Mouse (Mus musculus): Measurements from ENCODE around the gene Plekho2.
A peak's percentile ranks its signal among the peaks of the same experiment; 100 is the strongest.

The Plekho2 gene

DNA sequence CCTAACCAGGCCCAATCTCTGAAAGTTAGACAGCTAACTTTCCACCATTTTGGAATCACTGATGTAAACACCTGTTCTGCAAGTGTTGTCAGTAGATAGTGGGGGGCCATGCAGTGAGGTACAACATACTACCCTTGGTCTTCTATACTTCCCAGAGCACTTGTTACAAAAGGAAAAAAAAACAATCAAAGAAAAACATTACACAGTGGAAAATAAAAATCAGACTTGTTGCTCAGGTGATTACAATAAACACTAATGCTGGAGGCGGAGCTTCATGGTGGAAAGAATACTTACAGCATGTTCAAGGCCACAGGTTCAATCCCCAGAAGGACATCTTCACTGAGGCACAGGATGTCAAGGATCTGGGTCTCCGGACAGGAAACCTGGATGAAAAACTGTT lies 27.1 kb downstream of the Plekho2 start:
- no peak for DNase-seq

DNA sequence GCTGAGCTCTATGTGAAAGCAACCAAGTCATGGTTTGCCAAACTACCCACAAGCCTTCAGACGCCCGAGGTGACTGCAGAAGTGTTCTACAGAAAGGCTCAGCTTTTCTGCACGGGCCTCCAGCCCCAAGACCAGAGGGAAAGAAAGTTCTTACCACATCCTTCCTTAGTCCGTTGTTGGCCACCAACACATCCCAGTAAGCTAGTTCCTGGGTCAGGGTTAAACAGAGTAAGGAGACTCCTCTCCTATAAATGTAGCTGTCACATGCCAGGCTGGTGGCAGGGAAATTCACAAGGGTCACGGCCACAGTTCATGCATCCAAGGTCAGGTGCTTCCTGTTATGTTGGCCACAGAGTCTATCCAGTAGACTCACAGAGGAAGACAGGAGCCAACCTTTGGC lies 27.7 kb downstream of the Plekho2 start:
- DNase-seq, result no peak

DNA sequence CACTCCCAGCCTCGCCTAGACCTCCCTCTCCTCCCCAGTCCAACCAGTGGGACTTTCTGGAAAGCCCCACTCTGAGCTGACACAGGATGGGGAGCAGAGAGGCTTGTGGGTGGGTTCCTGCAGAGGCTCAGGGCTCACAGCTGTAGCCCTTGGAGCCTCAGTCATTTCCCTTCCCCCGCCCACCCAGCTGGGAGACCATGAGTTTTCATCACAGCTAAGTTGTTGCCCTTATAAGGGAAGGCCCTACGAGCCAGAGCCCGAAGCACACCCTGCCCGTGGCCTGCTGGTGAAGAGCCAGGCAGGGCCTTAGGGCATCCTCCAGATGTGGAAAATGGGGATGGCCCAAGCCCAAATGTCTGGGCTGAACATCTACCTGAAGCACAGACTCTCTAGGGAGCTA lies 28.8 kb downstream of the Plekho2 start:
- no peak for DNase-seq

DNA sequence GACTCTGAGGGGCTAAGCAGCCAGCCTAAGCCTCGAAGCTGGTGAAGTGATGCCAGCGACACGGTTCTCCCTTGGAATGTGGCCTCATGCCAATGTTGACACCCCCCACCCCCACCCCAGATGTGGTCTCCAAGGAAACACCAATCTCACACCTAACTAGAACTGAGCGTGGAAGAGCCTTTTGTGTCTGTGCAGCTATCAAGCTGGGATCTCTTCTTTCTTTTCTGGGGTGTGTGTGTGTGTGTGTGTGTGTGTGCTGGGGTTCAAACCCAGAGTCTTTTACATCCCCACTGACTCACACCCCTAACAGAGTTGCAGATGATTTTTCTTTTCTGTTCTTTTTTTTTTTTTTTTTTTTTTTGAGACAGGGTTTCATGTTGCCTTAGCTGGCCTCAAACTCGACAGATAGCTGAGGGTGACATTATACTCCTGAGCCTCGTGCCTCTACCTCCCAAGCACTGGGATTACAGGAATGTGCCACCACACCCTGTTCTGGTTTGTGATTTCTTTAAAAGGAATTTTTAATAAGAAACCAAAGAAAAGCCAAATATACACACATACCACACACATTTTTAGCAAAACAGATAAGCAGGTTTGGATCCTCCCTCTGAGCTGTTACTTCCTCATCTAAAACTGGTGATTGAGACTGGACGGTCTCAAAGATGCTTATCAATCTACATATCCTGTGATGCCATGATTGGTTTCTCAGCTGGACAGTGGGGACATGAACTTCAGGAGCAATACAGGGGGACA lies 29.6 kb downstream of the Plekho2 start:
- DNase-seq, result no peak

DNA sequence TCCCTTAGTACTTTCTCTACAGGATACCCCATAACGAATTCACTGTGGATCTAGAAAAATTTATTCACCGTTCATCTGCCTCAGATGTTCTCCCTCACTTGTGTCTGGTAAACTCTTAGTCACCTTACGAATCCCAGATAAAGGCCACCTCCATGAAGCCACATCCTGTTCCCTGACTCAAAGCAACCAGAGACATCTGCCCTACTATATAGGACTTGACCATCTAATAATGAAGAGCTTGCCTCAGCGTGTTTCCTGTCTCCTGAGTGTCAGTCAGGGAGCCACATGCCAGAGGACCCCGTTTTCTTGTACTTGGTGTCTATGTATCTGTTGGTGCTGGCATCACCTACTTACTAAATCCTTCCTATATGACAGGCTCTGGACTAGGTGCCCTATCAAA lies 30.2 kb downstream of the Plekho2 start:
- no peak for DNase-seq

DNA sequence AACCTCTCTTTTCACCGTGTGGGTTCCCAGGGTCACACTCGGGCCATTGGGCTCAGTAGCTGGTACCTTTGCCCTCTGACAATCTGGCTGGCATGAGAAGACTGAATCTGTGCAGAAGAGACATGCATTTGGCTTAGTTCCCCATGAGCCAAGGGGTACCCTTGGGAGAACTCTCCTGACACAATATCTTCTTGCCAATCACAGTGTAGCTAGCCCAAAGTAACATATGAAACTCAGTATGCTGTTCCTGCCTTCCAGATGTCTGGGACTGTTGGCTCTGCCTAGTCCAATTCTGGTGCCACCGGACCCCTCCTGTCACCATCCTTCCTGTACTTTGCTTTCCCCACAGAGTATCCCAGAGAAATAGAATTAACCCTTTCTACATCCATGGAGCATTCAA lies 30.7 kb downstream of the Plekho2 start:
- no peak for DNase-seq

DNA sequence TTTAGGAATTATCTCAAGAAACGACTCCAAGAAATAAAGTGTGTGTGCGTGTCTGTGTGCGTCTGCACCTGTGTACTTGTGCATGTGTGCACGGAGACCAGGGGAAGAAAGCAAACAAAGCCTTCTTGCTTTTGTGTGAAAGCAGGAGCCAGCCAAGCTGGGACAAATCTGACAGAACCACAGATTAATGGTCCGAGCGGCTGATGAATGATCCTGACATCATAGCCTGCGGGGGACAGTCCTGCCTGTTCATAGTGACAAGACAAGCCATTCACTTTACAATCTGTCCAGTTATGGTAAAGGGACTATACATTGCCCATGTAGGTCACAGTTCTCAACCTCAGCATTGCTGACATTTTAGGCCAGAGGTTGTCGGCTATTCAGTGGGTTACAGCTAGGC lies 31.5 kb downstream of the Plekho2 start:
- no peak for DNase-seq

DNA sequence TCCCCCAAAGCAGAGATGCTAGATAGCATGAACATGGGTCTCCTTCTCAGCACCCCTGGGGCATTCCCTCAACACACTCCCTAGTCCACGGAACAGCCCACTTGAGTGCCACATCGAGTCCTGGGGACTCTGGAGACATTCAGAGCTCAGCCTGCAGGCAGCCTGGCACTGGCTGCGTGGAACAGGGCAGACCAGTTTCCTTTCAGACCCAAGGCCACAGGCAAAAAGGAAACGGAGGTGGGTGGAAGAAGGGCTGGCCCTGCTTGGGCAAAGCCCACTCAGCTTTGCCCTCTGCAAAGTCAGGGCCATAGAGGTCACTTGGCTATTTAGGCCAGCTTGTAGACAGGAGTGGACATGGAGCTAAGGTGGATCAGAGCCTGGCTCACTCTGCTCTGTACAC lies 32.0 kb downstream of the Plekho2 start:
- DNase-seq, result no peak

DNA sequence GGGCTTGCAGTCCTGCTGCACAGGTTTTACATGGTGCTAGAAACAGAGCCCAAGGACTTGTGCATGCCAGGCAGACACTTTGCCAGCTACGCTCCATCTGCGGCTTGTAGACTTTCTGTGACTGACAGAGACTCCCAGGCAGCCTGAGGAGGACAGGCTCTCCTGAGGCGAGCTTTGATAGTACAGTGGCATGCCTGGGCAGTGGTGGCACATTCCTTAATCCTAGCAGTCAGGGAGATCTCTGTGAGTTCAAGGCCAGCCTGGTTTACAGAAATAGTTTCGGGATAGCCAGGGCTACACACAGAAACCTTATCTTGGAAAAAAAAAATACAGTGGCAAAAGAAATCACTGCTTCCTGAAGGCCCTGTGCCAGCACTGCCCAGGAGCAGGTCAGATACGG lies 32.7 kb downstream of the Plekho2 start:
- DNase-seq, result no peak

DNA sequence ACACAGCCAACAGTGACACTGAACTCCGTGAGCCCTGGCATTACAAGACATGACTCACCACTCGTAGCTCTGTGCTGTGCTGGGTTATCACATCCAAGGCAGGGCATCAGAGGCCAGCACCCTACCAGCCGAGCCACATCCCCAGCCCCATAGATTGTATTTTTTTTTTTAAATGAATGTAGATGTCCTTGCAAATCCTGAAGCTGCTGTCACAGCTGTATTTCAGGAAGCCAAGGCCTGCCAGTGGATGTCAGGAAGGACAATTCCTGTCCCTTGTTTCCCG lies 33.5 kb downstream of the Plekho2 start:
- no peak for DNase-seq

DNA sequence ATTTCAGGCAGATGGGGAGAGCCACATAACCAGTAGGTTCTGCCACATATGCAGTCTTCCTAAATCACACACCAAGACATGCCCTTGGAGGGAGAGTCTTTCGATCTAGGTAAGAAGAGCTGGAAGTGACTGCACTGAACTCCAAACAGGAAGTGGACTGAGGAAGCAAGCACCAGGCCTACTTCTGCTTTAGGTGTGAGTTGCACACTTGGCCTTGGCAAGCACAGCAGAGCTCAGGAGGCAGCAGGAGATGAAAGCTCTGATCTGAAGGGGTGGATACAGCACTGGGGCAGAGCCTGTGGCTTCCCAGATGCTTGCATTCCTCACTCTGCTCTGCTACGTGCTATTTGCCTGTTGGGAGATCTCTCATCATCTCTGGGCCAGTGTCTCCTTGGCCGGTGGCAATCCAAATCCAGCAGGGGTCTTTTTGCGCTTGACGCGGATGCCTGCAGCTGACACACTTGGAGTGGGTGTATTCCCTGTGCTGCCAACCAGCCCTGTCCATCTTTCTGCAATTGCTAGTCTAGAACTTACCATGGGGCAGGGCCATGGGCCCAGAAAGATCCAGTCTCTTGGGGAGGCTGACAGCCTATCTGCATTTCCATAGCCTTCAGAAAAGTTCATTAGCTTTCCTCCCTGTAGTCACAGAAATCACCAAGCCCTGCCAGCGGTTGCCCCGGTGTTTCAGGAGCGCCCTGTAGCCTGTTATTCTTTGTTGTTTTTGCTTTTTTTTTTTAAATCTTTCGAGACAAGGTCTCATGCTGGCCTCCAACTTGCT lies 34.0 kb downstream of the Plekho2 start:
- DNase-seq, result no peak

DNA sequence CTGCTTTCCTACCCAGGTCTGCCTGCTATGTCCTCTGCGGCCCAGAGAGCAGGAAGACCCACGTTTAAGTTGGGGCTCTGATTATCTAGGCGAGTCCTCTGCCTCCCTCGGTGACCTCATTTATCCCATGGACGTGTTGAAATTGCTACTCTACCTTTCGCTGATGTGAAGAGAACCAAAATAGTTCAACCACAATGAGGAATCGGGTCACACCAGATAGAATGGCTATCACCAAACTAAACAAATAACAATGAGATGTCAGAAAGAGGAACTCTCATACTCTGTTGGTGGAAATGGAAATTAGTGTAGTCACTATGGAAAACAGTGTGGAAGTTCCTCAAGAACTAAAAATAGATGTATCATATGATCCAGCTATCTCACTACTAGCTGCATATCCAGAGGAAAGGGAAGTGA lies 37.7 kb downstream of the Plekho2 start:
- no peak for DNase-seq

DNA sequence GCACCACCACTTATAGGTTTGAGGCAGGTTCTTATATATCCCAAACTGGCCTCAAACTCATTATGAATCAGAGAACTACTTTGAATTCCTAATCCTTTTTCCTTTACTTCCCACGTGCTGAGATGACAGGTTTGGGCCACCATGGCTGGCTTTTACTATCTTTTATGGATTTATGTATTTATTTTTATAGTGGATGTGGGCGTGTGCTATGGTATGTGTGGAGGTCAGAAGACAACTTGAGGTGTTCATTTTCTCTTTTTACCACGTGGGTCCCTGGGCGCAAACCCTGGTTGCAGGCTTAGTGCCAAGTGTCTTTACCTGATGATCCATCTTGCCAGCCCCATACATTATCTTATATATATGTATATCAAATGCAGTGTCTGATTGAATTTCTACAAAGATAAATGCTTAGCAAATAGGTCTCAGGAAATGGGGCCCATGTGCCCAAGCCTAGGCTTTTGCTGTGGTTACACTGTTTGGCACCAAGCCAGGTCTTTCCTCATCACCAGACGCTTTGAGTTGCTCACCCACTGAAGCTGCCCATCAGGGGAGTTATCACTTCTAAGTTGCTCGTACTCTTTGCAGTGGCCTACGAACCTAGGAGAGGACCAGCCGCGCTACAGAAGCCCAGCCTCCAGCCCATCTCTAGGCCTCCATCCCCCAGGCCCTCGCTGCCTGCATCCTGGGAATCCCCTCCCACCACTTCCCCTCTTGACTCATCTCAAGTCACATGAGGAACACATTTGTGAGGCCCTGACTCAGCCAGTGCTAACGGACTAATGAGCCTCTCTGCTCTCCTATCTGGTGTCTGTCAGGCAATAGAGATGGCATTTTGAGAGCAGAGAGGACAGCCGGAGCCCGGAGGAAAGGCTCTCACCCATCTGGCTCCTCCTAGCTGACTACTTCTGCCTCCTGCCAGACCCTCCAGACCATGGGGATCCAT lies 38.4 kb downstream of the Plekho2 start:
- DNase-seq, result peak; percentile 34

DNA sequence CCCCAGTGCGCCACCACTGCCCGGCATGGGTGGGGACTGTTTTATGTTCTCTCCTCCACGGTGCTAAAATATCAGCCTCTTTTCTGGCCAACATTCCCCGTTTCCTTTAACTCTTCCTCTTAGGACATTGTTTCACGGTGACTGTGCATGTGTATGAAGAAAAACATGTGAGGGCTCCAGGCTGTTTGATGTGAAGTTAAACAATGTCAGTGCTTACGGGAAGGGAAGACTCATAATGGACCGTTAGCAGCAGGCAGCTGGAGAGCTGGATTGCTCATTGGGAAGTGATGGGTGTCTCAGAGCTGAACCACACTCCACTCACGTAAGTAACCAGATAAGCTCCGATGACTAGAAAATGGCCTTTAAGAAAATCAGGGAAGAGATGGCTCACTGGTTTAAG lies 40.1 kb downstream of the Plekho2 start:
- DNase-seq, result no peak

DNA sequence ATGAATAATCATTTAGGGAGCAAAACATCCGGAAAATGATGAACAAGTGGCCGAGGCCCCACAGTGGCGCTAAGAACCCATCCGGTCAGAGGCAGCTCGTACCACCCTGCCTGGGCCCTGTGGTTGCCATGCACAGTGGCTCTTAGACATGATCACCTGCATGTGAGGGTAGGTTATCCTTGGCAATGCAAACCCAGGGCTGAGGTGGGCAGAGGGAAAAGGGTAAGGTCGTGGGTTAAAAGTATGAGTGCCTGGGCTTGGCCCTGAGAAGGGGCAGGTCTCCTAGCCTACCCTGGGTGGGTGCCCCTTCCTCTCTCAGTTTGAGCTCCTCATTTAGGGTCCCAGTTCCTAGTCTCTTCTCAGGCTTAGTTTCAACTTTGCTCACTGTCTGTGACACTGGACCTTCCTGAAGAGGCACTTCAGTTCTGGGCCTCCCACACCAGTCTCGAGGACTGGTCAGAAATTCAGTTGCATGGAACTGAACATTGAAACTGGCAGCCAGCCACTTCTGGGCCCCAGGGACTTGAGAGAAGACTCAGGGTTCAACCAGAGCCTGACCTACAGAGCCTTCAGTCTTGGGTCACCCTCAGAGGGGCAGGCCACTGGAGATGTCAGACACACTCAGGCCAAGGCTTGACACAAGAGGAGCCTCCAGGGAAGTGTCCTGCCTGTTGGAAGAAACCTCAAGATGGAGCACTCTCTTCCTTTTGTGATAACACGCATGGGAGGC lies 41.8 kb downstream of the Plekho2 start:
- no peak for DNase-seq

DNA sequence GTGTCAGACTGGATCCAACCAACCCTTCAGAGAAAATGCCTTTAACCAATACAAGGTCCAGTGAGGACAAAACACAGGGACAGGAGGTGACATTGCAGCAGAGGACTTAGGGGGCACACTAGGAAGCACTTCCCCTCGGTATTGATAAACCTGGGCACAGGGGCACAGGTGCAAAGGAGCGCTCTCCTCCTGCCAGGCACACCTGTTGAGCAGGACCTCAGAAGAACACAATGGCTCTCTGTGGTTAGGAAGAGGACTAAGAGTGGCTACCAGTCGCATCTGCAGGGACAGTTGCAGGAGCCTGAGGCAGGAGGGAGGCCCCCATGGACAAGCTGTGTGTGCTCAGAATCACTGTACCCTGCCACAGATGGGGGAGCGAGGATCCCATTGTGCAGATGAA lies 43.3 kb downstream of the Plekho2 start:
- no peak for DNase-seq

DNA sequence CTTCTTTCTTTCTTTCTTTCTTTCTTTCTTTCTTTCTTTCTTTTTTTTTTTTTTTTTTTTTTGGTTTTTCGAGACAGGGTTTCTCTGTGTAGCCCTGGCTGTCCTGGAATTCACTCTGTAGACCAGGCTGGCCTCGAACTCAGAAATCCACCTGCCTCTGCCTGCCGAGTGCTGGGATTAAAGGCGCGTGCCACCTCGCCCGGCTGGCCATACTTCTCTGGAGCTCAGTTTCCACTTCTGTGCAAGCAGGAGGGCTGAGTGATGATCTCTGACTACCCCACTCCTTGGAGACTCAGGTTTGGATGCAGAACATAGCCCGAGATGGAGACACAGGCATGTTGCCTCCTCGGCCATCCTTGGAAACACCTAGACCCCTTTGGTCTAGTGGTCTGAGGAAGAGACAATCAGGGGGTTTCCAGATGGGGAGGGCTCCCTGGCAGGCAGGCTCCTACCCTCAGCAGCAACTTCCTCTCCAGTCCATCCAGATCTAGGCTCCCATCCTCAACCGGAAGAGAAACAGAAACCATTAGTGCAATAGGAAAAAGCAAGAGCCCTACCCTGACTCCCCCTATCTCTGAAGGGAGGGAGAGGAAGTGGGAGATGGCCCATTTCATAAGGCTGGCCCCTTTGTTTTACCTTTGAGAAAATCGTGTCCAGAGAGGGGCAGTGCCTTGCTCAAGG lies 43.9 kb downstream of the Plekho2 start:
- no peak for DNase-seq

DNA sequence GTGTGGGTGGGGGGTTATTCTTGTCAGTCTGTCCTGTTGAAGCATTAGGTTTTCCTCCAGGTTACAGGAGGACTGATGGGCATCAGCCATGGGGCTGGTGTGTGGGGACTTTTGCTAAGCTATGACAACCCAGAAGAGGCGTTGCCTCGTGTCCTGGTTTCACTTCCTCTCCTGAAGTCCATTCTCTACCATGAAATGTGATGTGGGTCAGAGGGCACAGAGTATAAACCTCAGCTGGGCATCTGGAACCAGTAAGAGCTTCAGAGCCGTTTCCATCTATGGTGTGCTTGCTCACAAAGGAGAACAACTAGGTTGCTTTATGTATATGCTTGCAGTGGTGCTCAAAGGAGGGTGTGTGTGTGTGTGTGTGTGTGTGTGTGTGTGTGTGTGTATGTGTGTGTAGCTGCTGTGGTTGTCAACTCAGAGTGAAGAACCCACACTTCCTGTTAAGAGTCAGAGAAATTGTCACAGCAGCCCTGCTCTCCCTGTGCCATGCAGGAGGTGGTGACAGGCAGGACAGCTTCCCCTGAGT lies 44.6 kb downstream of the Plekho2 start:
- no peak for DNase-seq

DNA sequence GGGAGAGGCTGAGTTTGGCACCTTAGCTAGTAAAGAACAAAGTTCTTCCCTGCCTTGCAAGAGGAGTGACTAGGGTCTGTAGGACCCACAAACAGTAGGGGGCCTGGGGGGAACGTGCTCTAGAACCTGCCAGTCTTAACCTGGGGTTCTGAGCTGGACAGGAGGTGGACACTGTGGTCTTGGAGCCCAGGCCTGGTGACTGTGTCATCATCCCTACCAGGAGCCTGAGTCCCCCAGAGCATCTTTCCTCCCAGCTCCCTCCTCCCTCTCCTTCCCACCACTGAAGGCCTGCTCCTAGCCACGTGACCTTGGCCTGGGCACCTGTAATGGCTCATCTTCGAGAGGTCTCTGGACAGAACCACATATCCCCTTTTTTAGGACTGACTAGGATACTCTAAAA lies 45.7 kb downstream of the Plekho2 start:
- DNase-seq, result no peak

DNA sequence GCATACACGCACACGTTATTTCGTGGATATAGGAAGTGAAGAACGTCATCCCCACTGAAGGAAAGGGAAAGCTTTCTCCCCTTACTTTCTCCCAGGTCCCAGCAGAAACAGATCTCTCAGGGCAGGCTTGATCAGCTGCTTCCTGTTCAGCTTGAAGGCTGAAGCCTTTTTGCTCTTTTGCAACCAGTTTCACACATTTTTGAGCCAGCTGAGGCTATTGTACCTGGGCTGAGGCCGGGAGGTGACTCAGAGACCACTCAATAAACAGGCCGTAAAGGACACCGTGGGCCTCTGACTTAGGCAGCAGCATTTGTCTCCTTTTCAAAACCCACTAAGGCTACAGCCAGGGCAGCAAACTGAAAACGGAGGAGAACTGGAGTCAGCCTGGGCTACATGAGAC lies 46.9 kb downstream of the Plekho2 start:
- DNase-seq, result no peak

DNA sequence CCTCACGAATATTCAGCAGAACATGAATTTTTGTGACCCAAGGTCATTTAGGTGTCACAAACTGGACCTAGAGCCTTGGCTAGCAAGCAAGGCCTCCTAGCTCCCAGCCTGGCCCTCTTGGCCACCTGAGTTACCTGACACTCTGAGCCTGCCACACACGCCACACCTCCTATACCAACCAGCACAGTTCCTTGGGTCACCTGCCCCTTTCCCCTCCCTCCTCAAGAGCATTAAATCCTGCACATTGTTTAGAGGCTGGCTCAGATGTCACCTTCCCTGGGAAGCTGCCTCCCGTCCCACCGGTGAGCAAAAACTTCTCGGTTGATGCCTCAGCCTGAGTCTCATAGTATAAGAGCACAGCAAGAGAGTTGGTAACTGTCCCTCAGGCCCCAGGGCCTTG lies 48.6 kb downstream of the Plekho2 start:
- no peak for DNase-seq

DNA sequence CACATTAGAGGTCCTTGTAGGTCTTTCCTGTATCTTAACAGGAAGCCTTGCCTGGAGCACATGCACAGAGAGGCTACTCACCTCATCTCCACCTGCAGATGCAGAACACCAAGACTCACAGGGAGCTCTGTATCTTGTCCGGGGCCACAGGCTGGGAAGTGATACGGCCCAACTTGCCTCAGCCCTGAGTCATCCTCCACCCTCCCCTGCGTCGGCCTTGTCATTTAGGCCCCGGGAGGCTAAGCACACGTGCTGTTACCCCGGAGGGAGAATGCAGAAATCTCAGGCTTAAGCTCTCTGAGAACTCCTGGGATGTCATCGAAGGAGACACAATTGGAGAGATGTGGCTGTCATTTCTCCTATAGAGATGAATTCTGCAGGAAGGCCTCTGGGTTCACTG lies 50.2 kb downstream of the Plekho2 start:
- DNase-seq, result no peak

Measured in right cerebral cortex, adult 18-20 months (tissue).